Mouse (Mus musculus): ENCODE data around the gene Acads.
"Not testable (repeated sequence)": the region's sequence is repeated elsewhere in the genome, so short reads cannot be mapped to it uniquely, and the experiment has no call there.

Acads gene

GRCm38 (mm10) chr5:115118961-115119570 lies at the start of gene Acads:
Gene Acads (minus strand): TSS chr5:115119346.
- DNase-seq (ENCODE audit: low spot score in 2 of 2): peak; percentile 90 to 91

- DNase-seq (ENCODE audit: low spot score in 2 of 2): peak; percentile 86
These were observed 48.2 kb upstream of the Acads start for GRCm38 (mm10) chr5:115167396-115167795.

- DNase-seq (ENCODE audit: low spot score in 2 of 2): no peak
These were observed 47.7 kb upstream of the Acads start for GRCm38 (mm10) chr5:115166815-115167194.

DNA sequence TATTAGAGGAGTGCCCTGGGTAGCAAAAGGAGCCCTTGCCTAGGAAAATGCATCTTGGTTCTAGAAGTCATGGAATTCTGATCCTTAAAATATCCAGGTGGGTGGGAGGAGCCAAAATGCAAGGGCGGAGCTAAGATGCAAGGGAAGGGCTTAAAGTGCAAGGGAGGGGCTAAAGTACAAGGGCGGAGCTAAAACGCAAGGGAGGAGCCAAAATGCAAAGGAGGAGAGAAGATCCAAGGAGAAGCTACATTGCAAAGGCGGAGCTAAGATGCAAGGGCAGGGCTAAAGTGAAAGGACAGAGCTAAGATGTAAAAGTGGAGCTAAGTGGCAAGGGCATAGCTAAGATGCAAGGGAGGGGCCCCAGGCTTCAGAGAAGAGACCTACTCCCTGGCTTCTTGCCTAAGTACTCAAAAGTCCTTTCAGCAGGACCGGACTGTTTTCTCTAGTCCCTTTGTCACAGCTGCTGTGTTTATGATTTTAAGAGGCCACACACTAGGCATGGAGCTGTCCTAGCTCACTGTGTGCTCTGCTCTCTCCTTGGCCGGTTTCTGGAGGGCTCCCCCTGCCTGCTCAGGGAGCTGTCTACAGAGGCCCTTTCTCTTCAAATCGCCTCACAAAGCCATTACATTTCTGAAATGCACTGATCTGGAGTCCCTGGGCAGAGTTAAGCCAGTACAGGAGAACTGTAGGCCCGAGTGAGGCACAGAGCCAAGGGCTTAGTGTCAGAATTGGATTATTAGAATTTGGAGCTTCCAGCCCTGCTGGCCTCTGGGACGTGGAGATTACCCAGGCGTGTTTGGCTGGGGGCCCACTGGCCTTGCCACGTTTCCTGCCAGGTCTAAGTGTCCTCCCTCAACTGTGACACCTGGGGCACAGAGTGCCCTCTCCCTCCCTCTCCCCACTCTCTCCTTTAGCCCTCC lies 47.0 kb upstream of the Acads start:
- no peak for DNase-seq (ENCODE audit: low spot score in 2 of 2)

DNA sequence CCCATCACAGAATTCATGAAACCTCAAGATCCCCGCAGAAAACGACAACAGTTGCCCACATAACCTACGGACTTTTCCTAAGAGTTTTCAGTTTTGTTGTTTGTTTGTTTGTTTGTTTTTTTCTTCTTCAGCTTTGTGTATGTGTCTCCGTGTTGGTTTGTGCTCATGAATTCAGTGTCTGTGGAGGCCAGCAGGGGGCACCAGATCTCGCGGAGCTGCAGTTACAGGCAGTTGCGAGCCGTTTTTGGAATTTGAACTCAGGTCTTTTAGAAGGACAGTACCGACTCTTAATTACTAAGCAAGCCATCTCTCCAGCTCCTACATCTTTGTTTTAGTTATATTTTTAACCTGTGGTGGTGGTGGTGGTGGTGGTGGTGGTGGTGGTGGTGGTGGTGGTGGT lies 46.2 kb upstream of the Acads start:
- DNase-seq (ENCODE audit: low spot score in 2 of 2): no peak

DNA sequence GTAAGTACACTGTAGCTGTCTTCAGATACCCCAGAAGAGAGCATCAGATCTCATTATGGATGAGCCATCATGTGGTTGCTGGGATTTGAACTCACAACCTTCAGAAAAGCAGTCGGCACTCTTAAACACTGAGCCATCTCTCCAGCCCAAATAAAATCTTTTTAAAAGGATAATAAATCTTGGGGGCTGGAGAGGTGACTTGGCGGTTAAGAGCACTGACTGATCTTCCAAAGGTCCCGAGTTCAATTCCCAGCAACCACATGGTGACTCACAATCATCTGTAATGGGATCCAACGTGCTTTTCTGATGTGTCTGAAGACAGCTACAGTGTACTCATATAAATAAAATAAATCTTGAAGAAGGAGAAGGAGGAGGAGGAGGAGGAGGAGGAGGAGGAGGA lies 45.3 kb upstream of the Acads start:
- DNase-seq (ENCODE audit: low spot score in 2 of 2): not testable (repeated sequence)

DNA sequence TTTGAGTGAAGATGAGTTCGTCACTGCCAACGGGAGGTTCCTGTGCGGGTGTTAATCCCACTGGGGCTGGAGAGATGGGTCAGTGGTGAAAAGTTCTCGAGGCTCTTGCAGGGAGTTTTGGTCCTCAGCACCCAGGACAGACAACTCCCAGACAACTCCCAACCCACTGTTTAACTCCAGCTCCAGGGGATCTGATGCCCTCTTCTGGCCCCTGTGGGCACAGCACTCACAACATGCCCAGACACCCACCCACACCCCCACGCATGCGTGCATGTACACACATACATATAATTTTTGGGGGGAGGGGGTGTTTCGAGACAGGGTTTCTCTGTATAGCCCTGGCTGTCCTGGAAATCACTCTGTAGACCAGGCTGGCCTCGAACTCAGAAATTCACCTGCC lies 44.4 kb upstream of the Acads start:
- DNase-seq (ENCODE audit: low spot score in 2 of 2): peak in 1 of 2 experiments; percentile 56

- DNase-seq (ENCODE audit: low spot score in 2 of 2): not testable (repeated sequence)
These were observed 42.8 kb upstream of the Acads start for GRCm38 (mm10) chr5:115161940-115162279.

- no peak for DNase-seq (ENCODE audit: low spot score in 2 of 2)
These were observed 42.2 kb upstream of the Acads start for GRCm38 (mm10) chr5:115161064-115161939.

DNA sequence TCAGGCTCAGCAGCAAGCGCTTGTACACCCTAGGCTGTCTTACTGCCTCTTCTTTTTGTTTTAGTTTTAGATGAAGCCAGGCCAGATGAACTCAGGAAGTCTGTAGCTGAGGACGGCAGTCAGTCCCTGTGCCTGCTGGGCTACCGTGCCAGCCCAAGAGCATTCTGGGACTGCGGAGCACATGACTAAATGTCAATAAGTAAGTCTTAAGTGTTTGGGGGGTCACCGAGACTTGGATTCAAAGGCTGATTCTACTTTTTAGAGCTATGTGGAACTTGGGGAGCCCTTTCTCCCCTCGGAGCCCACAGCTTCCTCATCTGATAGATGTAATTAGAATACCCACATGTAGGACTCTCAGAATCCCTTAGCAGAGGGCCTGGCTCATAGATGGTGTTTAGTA lies 41.5 kb upstream of the Acads start:
- DNase-seq (ENCODE audit: low spot score in 2 of 2): no peak

GRCm38 (mm10) chr5:115159165-115159564 lies 40.0 kb upstream of the Acads start:
- DNase-seq (ENCODE audit: low spot score in 2 of 2): no peak

GRCm38 (mm10) chr5:115158040-115158983 lies 39.2 kb upstream of the Acads start, which contains the start of gene Mlec:
Gene Mlec (minus strand): TSS chr5:115158179.
- DNase-seq (ENCODE audit: low spot score in 2 of 2): peak; percentile 99

GRCm38 (mm10) chr5:115156933-115157589 lies 37.9 kb upstream of the Acads start:
- DNase-seq (ENCODE audit: low spot score in 2 of 2): no peak

DNA sequence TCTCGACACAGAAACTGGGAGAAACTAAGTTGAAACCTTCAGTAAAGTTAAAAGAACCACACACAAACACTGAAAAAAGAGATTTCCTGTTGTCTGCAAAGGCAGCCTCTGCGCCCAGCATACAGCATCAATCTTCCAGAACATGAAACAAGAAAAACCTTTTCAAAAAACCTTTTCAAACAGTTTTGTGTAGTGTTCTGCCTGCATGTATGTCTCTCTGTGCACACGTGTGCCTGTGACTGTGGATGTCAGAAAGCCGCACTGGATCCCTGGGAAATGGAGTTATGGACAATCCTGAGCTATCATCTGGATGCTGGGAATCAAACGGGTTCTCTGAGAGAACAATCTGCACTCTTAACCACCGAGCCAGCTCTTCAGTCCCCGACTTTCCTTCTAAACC lies 37.3 kb upstream of the Acads start:
- DNase-seq (ENCODE audit: low spot score in 2 of 2): no peak

DNA sequence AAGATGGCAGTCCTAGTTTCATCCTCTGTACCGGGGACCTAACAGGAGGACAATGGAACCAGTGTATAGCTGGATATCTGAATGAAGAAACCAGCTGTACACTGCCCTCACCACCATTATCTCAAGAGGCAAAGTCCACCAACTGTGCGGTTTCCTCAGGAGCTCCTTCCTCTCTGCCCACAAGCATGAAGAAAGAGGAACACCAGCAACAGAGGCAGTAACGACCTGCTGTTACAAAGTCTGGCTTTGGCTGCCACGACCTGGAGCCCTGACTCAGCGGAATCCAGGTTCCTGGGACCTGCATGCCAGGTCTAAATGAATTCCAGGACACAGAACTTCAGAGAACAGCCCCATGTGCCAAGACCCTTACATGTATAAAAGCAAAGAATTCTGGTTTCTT lies 36.7 kb upstream of the Acads start:
- DNase-seq (ENCODE audit: low spot score in 2 of 2): peak; percentile 67 to 74

DNA sequence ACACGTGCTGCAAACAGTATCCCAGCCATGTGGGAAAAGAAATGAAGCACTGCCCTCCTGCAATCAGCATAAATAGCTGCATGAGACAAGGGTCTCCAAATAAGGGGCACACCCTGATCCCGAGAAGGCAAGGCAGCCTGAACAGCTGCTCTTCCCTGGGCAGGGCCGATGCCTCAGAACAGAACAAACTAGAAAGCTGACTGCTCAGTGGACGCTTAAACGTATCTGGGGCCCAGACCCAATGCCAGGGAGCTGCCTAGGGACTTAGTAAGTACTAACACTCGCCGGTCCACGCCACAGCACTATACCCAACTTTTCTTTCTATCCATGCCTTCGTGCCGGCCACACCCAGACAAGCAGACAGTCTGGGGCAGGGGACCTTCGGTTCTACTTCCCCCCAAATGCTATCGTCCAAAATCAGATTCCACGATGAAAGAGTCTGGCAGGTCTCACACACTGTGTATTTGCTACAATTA lies 36.0 kb upstream of the Acads start:
- DNase-seq (ENCODE audit: low spot score in 2 of 2): no peak

DNA sequence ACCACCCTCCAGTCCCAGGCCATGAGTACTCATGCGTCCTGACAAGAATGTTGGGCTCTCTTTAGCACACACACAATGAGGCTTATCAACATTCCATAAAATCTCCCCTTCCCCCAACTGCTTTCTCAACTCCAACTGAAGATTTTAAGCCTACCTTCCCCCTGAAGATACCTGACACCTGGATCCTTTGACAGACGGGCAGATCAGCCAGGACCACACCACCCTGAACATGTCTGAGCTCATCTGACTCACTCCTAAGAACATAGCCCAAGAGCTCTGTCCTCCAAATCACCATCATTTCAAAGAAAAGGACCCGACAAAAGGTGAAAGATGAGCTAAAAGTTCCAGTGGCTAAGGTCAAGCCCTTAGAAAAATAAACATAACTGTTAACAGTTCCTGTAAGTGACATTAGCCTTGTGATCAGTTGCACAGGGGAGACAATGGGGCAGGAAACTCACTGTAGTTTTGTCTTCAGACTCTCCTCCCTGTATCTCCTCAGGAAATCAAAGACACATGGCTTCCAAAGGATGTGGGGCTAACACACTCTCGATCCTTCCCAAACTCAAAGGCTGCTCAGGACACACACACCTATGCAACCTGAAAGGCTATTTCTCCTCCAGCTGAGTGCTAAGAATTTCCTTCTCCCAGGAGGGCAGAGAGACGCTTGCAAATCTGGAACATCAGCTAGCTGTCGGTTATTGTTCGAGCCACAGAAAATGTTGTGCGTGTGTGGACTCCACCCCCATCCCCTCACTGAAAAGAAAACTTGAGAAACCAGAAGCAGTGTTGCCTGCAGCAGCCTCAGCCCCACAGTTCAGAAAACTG lies 33.2 kb upstream of the Acads start:
- no peak for DNase-seq (ENCODE audit: low spot score in 2 of 2)

DNA sequence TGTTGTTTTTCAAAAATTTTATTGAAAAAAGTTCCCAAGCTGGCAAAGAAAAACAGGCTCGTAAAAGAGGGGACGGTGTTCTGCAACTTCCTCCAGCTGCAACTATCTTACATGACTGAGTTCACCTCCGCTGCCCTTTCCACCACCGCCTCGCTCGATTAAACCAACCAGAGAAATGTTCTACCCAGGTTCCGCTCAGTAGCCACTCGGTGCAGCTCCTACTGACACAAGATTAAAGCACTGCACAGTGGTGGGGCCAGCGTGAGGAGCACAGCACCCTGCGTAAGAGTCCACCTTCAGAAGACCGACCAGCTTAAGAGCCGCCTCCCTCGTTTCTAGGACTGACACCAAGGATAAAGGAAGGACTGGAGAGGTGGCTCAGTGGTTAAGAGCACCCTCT lies 32.3 kb upstream of the Acads start:
- DNase-seq (ENCODE audit: low spot score in 2 of 2): peak; percentile 66 to 69

- DNase-seq (ENCODE audit: low spot score in 2 of 2): no peak
These were observed 31.8 kb upstream of the Acads start for GRCm38 (mm10) chr5:115150991-115151390.

Measured in spleen, postnatal 36 days (tissue).